Mouse (Mus musculus): ENCODE measurements around the gene Smok3b. TPM values are rescaled to one million over a fixed set of nuclear protein-coding genes. Genes with fewer than 3 reads are reported as not detected.
A peak's percentile ranks its signal among the peaks of the same experiment; 100 is the strongest.

Smok3b gene
- polyA plus RNA-seq, 1 experiment from 2014 or later: not detected

DNA sequence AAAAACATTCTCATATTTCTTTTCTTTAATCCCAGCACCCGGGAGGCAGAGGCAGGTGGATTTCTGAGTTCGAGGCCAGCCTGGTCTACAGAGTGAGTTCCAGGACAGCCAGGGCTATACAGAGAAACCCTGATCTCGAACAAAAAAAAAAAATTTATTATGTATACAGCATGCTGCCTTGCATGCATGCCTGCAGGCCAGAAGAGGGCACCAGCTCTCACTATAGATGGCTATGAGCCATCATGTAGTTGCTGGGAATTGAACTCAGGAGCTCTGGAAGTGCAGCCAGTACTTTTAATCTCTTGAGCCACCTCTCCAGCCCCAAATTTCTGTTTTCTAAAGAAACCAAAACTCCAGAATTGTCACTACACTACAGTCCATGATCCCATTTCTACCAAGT lies 69.0 kb downstream of the Smok3b start:
- WGBS: 68% methylated on average over 3 of the region's 3 CpGs
- H3K4me3 ChIP-seq (ENCODE audit: low read depth, low read length): no peak overlapping the region
- no peak for TF ChIP-seq EP300 (IDR thresholded peaks at IDR 0.05)
- TF ChIP-seq CTCF (IDR thresholded peaks at IDR 0.05): peak; percentile 68
- H3K27me3 ChIP-seq (replicated peaks; ENCODE audit: insufficient read depth, low read length): no peaks in the 10 kb centered on the region
- H3K4me2 ChIP-seq (replicated peaks; ENCODE audit: low read depth, low read length): no peak overlapping the region
- H3K4me1 ChIP-seq (ENCODE audit: insufficient read depth, low read depth, low read length): peaks cover 11% of the 10 kb centered on the region; the same call in 1 of the 2 replicates
- H3K9ac ChIP-seq (replicated peaks; ENCODE audit: low read depth): no peak overlapping the region
- DNase-seq (ENCODE audit: low spot score) (peak; percentile 42), ATAC-seq (no peak)
- no peaks in the 10 kb centered on the region for H3K9me3 ChIP-seq (ENCODE audit: low read length)
- no peak overlapping the region for H3K27ac ChIP-seq (ENCODE audit: low read length)
- H3K36me3 ChIP-seq (ENCODE audit: insufficient read depth, low read length): peaks cover 18% of the 10 kb centered on the region

- H3K27me3 ChIP-seq (replicated peaks; ENCODE audit: insufficient read depth, low read length): no peaks in the 10 kb centered on the region
- TF ChIP-seq CTCF (IDR thresholded peaks at IDR 0.05): no peak
Measured at GRCm38 (mm10) chr5:138090737-138091136, 69.5 kb downstream of the Smok3b start.

DNA sequence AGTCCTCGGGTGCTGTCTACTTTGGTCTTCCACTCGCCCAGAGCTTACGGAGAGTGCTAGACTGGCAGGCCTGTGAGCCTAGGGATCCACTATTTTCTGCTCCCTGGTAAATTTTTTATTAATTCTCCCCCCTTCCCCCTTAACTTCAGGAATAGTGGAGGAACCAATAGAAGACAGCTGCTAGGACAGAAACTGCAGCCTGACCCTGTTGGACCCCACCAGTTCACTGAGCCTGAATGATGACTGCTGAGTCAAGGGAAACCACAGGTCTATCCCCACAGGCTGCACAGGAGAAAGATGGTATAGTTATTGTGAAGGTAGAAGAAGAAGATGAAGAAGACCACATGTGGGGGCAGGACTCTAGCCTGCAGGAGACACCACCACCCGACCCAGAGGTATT lies 71.5 kb downstream of the Smok3b start:
- Histone ChIP-seq H3K4me1 (ENCODE audit: insufficient read depth, low read depth, low read length) (peaks cover 2% of the 10 kb centered on the region; the same call in 1 of the 2 replicates), H3K36me3 (ENCODE audit: insufficient read depth, low read length) (peaks cover 21% of the 10 kb centered on the region), H3K9ac (replicated peaks; ENCODE audit: low read depth) (no peak overlapping the region), H3K9me3 (ENCODE audit: low read length) (no peaks in the 10 kb centered on the region), H3K27me3 (replicated peaks; ENCODE audit: insufficient read depth, low read length) (no peaks in the 10 kb centered on the region), H3K4me2 (replicated peaks; ENCODE audit: low read depth, low read length) (no peak overlapping the region), H3K4me3 (ENCODE audit: low read depth, low read length) (no peak overlapping the region), H3K27ac (ENCODE audit: low read length) (no peak overlapping the region)
- WGBS: 95% methylated on average over 4 of the region's 4 CpGs
- no peak for TF ChIP-seq CTCF (IDR thresholded peaks at IDR 0.05)
- TF ChIP-seq EP300 (IDR thresholded peaks at IDR 0.05): no peak
- DNase-seq (ENCODE audit: low spot score): no peak
- ATAC-seq: no peak

More at GRCm38 (mm10) chr5:138090737-138091136, 69.5 kb downstream of the Smok3b start:
- ATAC-seq: no peak
- WGBS: 95% methylated on average over 5 of the region's 5 CpGs
- H3K4me1 ChIP-seq (ENCODE audit: insufficient read depth, low read depth, low read length): peaks cover 11% of the 10 kb centered on the region; the same call in 1 of the 2 replicates
- H3K9me3 ChIP-seq (ENCODE audit: low read length): no peaks in the 10 kb centered on the region
- no peak overlapping the region for H3K9ac ChIP-seq (replicated peaks; ENCODE audit: low read depth)
- DNase-seq (ENCODE audit: low spot score): no peak
- no peak overlapping the region for H3K27ac ChIP-seq (ENCODE audit: low read length)
- no peak overlapping the region for H3K4me2 ChIP-seq (replicated peaks; ENCODE audit: low read depth, low read length)
- peaks cover 18% of the 10 kb centered on the region for H3K36me3 ChIP-seq (ENCODE audit: insufficient read depth, low read length)
- no peak overlapping the region for H3K4me3 ChIP-seq (ENCODE audit: low read depth, low read length)

DNA sequence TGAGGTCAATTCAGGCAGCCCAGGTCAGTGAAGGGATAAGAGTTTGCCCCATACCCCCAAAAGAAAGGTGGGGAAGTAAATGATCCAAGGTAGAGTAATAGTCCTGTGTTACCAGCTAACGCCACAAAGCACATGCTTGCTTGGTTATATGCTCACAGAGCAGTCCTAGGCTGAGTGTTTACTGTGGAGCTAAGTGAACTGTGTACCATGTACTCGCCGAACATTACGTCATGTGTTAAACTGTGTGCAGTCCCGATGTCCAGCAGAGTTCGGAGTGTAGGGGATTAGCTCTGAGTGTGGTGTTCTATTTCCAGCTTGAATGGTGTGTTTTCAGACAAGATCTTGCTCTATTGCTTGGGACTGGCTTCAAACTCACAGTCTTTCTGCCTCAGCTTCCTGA lies 73.2 kb downstream of the Smok3b start:
- no peaks in the 10 kb centered on the region for H3K4me1 ChIP-seq (ENCODE audit: insufficient read depth, low read depth, low read length)
- no peak for DNase-seq (ENCODE audit: low spot score)
- H3K27me3 ChIP-seq (replicated peaks; ENCODE audit: insufficient read depth, low read length): no peaks in the 10 kb centered on the region
- no peak for TF ChIP-seq CTCF (IDR thresholded peaks at IDR 0.05)
- no peak for TF ChIP-seq EP300 (IDR thresholded peaks at IDR 0.05)
- peaks cover 35% of the 10 kb centered on the region for H3K36me3 ChIP-seq (ENCODE audit: insufficient read depth, low read length)
- H3K4me3 ChIP-seq (ENCODE audit: low read depth, low read length): no peak overlapping the region
- H3K9me3 ChIP-seq (ENCODE audit: low read length): no peaks in the 10 kb centered on the region
- no peak for ATAC-seq
- WGBS: 89% methylated on average over 6 of the region's 6 CpGs
- no peak overlapping the region for H3K27ac ChIP-seq (ENCODE audit: low read length)
- H3K9ac ChIP-seq (replicated peaks; ENCODE audit: low read depth): no peak overlapping the region
- H3K4me2 ChIP-seq (replicated peaks; ENCODE audit: low read depth, low read length): no peak overlapping the region

Other genes with a start within 250 kb of the Smok3b start
- 28.8 and 29.8 TPM in 2 replicates for gene Ppp1r35, start 242.6 kb upstream of the Smok3b start, polyA plus RNA-seq (2015; fragmentation: Nextera tagmentation; extraction: Ambion mirVana)
- gene Mepce, start 233.8 kb upstream of the Smok3b start, polyA plus RNA-seq (2015; fragmentation: Nextera tagmentation; extraction: Ambion mirVana): 12.2 and 13.7 TPM in 2 replicates
- gene Zcwpw1, start 233.6 kb upstream of the Smok3b start, polyA plus RNA-seq (2015; fragmentation: Nextera tagmentation; extraction: Ambion mirVana): 2.4 and 4.3 TPM in 2 replicates
- 12.5 and 12.6 TPM in 2 replicates for gene Pilra, start 185.1 kb upstream of the Smok3b start, polyA plus RNA-seq (2015; fragmentation: Nextera tagmentation; extraction: Ambion mirVana)
- 3.6 and 4.7 TPM in 2 replicates for gene Pilrb1, start 163.3 kb upstream of the Smok3b start, polyA plus RNA-seq (2015; fragmentation: Nextera tagmentation; extraction: Ambion mirVana)
- gene Pilrb2, start 149.6 kb upstream of the Smok3b start, polyA plus RNA-seq (2015; fragmentation: Nextera tagmentation; extraction: Ambion mirVana): 6.1 and 6.2 TPM in 2 replicates
- 2.1 and 2.6 TPM in 2 replicates for gene Cyp3a13, start 99.8 kb upstream of the Smok3b start, polyA plus RNA-seq (2015; fragmentation: Nextera tagmentation; extraction: Ambion mirVana)
- not detected in 2 replicates for gene Gjc3, start 58.3 kb upstream of the Smok3b start, polyA plus RNA-seq (2015; fragmentation: Nextera tagmentation; extraction: Ambion mirVana)
- 0.20 and 0.82 TPM in 2 replicates for gene Azgp1, start 39.9 kb upstream of the Smok3b start, polyA plus RNA-seq (2015; fragmentation: Nextera tagmentation; extraction: Ambion mirVana)
- gene Smok3a, start 168 bp upstream of the Smok3b start, polyA plus RNA-seq (2015; fragmentation: Nextera tagmentation; extraction: Ambion mirVana): not detected in 2 replicates
- not detected in 2 replicates for gene Smok3c, start 31.8 kb downstream of the Smok3b start, polyA plus RNA-seq (2015; fragmentation: Nextera tagmentation; extraction: Ambion mirVana)
- gene Zkscan1, start 63.7 kb downstream of the Smok3b start, polyA plus RNA-seq (2015; fragmentation: Nextera tagmentation; extraction: Ambion mirVana): 8.1 and 8.2 TPM in 2 replicates
- gene Zscan21, start 95.5 kb downstream of the Smok3b start, polyA plus RNA-seq (2015; fragmentation: Nextera tagmentation; extraction: Ambion mirVana): 32.1 and 35.1 TPM in 2 replicates
- gene Zfp113, start 134.3 kb downstream of the Smok3b start, polyA plus RNA-seq (2015; fragmentation: Nextera tagmentation; extraction: Ambion mirVana): 11.4 and 12.3 TPM in 2 replicates
- gene Cops6, start 139.6 kb downstream of the Smok3b start, polyA plus RNA-seq (2015; fragmentation: Nextera tagmentation; extraction: Ambion mirVana): 173 TPM in 2 replicates
- gene Ap4m1, start 150.6 kb downstream of the Smok3b start, polyA plus RNA-seq (2015; fragmentation: Nextera tagmentation; extraction: Ambion mirVana): 10.9 and 11.1 TPM in 2 replicates
- 36.2 and 37.5 TPM in 2 replicates for gene Mcm7, start 151.0 kb downstream of the Smok3b start, polyA plus RNA-seq (2015; fragmentation: Nextera tagmentation; extraction: Ambion mirVana)
- 37.5 and 41.1 TPM in 2 replicates for gene Taf6, start 166.0 kb downstream of the Smok3b start, polyA plus RNA-seq (2015; fragmentation: Nextera tagmentation; extraction: Ambion mirVana)
- gene Cnpy4, start 166.1 kb downstream of the Smok3b start, polyA plus RNA-seq (2015; fragmentation: Nextera tagmentation; extraction: Ambion mirVana): 24.2 and 26.3 TPM in 2 replicates
- 6.3 and 6.7 TPM in 2 replicates for gene Mblac1, start 172.9 kb downstream of the Smok3b start, polyA plus RNA-seq (2015; fragmentation: Nextera tagmentation; extraction: Ambion mirVana)
- 0.05 and 0.11 TPM in 2 replicates for gene Nxpe5, start 204.5 kb downstream of the Smok3b start, polyA plus RNA-seq (2015; fragmentation: Nextera tagmentation; extraction: Ambion mirVana)
- gene Lamtor4, start 234.1 kb downstream of the Smok3b start, polyA plus RNA-seq (2015; fragmentation: Nextera tagmentation; extraction: Ambion mirVana): 73.5 and 75.6 TPM in 2 replicates
- gene BC037034, start 242.6 kb downstream of the Smok3b start, polyA plus RNA-seq (2015; fragmentation: Nextera tagmentation; extraction: Ambion mirVana): 2.9 and 3.2 TPM in 2 replicates